Mouse (Mus musculus): ENCODE data around the gene Polr1c.

GRCm38 (mm10) chr17:46283911-46284310 lies 36.1 kb upstream of the Polr1c start:
- TF ChIP-seq MAX (IDR thresholded peaks at IDR 0.05; ENCODE audit: low read depth): no peak
- TF ChIP-seq POLR2A (IDR thresholded peaks at IDR 0.05; ENCODE audit: insufficient read length, low read depth): no peak
- TF ChIP-seq SRF (IDR thresholded peaks at IDR 0.05; ENCODE audit: control insufficient read depth, insufficient read length, low read depth): no peak
- TF ChIP-seq MYOD1 (IDR thresholded peaks at IDR 0.05; ENCODE audit: control insufficient read depth in 1 of 3, insufficient read length in 2 of 3, low read depth in 2 of 3): peak; percentile 35 to 89 (median 87)
- TF ChIP-seq E2F4 (IDR thresholded peaks at IDR 0.05; ENCODE audit: insufficient read depth): no peak
- TF ChIP-seq MYOG (IDR thresholded peaks at IDR 0.05; ENCODE audit: control insufficient read depth in 1 of 3, insufficient read depth in 1 of 3, insufficient read length in 2 of 3, low read depth in 2 of 3): peak; percentile 8 to 93 (median 42)
- peak; percentile 52 for TF ChIP-seq TCF12 (IDR thresholded peaks at IDR 0.05; ENCODE audit: insufficient read depth, poor library complexity, severe bottlenecking)
- TF ChIP-seq USF1 (IDR thresholded peaks at IDR 0.05; ENCODE audit: low read depth): no peak
- TF ChIP-seq CEBPB (IDR thresholded peaks at IDR 0.05; ENCODE audit: insufficient read depth, poor library complexity, severe bottlenecking): no peak

Data from myocyte (in vitro differentiated cells).